Mouse (Mus musculus) MEL (cell line): ENCODE data around the gene Apoa2.

Experiments used
- CTCF ChIP-seq, 3 experiments: IDR thresholded peaks in 2 of 3; conservative IDR thresholded peaks in 1 of 3; 2 replicates each; pipeline ENCODE4 v1.5.1; 2011 to 2012; ENCODE audit warnings: low read length in 3 of 3, low read depth in 2 of 3, mild to moderate bottlenecking in 2 of 3, improper control_type of control experiment in 1 of 3, inconsistent platforms in 1 of 3, mixed read lengths in 1 of 3, moderate library complexity in 1 of 3; ENCODE audit not compliant: control insufficient read depth in 1 of 3, insufficient read depth in 1 of 3, poor library complexity in 1 of 3, severe bottlenecking in 1 of 3
- GATA1 ChIP-seq: IDR thresholded peaks from 2 replicates; pipeline ENCODE4 v1.6.1; 2011; ENCODE audit warnings: low read depth, low read length, improper control_type of control experiment
- MAFK ChIP-seq: IDR thresholded peaks from 2 replicates; pipeline ENCODE4 v1.6.1; 2011; ENCODE audit warnings: low read depth, mild to moderate bottlenecking, low read length, improper control_type of control experiment, borderline replicate concordance
- MAX ChIP-seq: IDR thresholded peaks from 2 replicates; pipeline ENCODE4 v1.6.1; 2011; ENCODE audit warnings: low read length, improper control_type of control experiment
- MYC ChIP-seq: IDR thresholded peaks from 2 replicates; pipeline ENCODE4 v1.6.1; 2011; ENCODE audit warnings: low read depth, mild to moderate bottlenecking, low read length, improper control_type of control experiment, moderate library complexity
- NELFE ChIP-seq: IDR thresholded peaks from 2 replicates; pipeline ENCODE4 v1.6.1; 2011; ENCODE audit warnings: low read depth, low read length, improper control_type of control experiment
- RAD21 ChIP-seq: IDR thresholded peaks from 2 replicates; pipeline ENCODE4 v1.6.1; 2011; ENCODE audit warnings: mild to moderate bottlenecking, low read depth, low read length, improper control_type of control experiment
- USF1 ChIP-seq: IDR thresholded peaks from 2 replicates; pipeline ENCODE4 v1.6.1; 2014; ENCODE audit warnings: low read depth, mild to moderate bottlenecking, inconsistent platforms, low read length, improper control_type of control experiment, moderate library complexity
- ZNF384 ChIP-seq: IDR thresholded peaks from 2 replicates; pipeline ENCODE4 v1.6.1; 2012; ENCODE audit warnings: low read depth, mild to moderate bottlenecking, inconsistent platforms, low read length, improper control_type of control experiment

DNA sequence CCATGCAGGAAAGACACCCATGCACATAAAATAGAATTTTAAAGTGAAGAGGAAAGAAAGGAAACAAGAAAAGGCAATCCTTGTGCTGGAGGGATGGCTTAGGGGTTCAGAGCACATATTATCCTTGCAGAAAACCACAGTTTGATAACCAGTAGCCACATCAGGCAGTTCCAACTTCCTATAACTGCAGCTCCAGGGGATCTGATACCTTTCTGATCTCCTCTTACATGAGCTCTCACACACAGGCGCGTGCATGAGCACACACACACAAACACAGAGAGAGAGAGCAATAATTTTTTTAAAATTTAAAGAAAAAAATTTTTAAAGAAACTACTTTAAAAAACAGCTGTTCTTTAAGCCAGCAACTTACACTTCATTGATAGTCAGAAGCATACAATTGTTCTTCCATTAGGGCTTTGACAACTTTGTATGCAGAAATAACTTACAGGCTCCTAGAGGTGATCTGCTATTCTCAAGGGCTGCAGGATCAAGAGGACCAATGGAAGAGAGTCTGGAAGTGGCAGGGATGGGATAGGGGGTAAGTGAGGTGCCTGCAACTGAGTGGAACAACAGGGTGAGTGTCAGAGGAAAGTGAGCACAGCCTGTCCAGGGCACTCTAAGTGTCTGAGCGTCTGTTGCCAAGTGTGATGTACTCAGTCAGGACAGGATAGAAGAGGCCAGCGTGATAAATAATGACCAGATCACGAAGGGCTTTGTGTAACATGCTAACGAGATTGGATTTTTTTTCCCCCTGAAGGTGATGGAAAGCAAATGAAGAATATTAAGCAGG lies 19.0 kb upstream of the Apoa2 start:
- TF ChIP-seq MYC = no peak
- TF ChIP-seq NELFE = no peak
- no peak for TF ChIP-seq CTCF (IDR thresholded peaks at IDR 0.05 in 2 of 3, conservative IDR thresholded peaks at IDR 0.05 in 1 of 3; ENCODE audit: control insufficient read depth in 1 of 3, insufficient read depth in 1 of 3, low read depth in 2 of 3, low read length in 3 of 3, poor library complexity in 1 of 3, severe bottlenecking in 1 of 3)
- no peak for TF ChIP-seq USF1
- TF ChIP-seq RAD21 = no peak
- peak; percentile 86 for TF ChIP-seq GATA1
- no peak for TF ChIP-seq MAFK
- no peak for TF ChIP-seq MAX
- no peak for TF ChIP-seq ZNF384
